Mouse (Mus musculus) cerebellum, adult (tissue): Measurements from ENCODE around the gene Pmepa1.

Source experiments
- ATAC-seq: cut with Nextera tagmentation; 2 replicates; pipeline ENCODE4 v1.9.2; 2017; ENCODE audit warnings: mild to moderate bottlenecking, moderate library complexity, mixed read lengths; ENCODE audit not compliant: insufficient number of reproducible peaks, low FRiP score, low TSS enrichment

The Pmepa1 gene

GRCm38 (mm10) chr2:173202924-173203689 is 73.2 kb downstream of the Pmepa1 start:
- ATAC-seq: no peak

GRCm38 (mm10) chr2:173194796-173195195 is 81.5 kb downstream of the Pmepa1 start:
- ATAC-seq: no peak

- ATAC-seq: no peak
Measured at GRCm38 (mm10) chr2:173187182-173187855, 89.0 kb downstream of the Pmepa1 start.

- peak; percentile 45; the same call in 1 of the 2 replicates for ATAC-seq
Measured at GRCm38 (mm10) chr2:173186047-173186943, 90.0 kb downstream of the Pmepa1 start.

- ATAC-seq: no peak
Measured at GRCm38 (mm10) chr2:173185282-173185681, 91.1 kb downstream of the Pmepa1 start.

GRCm38 (mm10) chr2:173184475-173185080 is 91.8 kb downstream of the Pmepa1 start:
- no peak for ATAC-seq

- no peak for ATAC-seq
Measured at GRCm38 (mm10) chr2:173183836-173184460, 92.4 kb downstream of the Pmepa1 start.

GRCm38 (mm10) chr2:173183311-173183710 is 93.0 kb downstream of the Pmepa1 start:
- no peak for ATAC-seq

- no peak for ATAC-seq
Measured at GRCm38 (mm10) chr2:173182796-173183195, 93.5 kb downstream of the Pmepa1 start.

- no peak for ATAC-seq
Measured at GRCm38 (mm10) chr2:173181901-173182300, 94.4 kb downstream of the Pmepa1 start.

- ATAC-seq: no peak
Measured at GRCm38 (mm10) chr2:173181486-173181885, 94.8 kb downstream of the Pmepa1 start.

GRCm38 (mm10) chr2:173180721-173181388 is 95.5 kb downstream of the Pmepa1 start:
- no peak for ATAC-seq

GRCm38 (mm10) chr2:173180026-173180425 is 96.3 kb downstream of the Pmepa1 start:
- no peak for ATAC-seq

GRCm38 (mm10) chr2:173179046-173179445 is 97.3 kb downstream of the Pmepa1 start:
- no peak for ATAC-seq

GRCm38 (mm10) chr2:173177951-173178350 is 98.4 kb downstream of the Pmepa1 start:
- ATAC-seq: no peak

GRCm38 (mm10) chr2:173177481-173177880 is 98.9 kb downstream of the Pmepa1 start:
- ATAC-seq: no peak

GRCm38 (mm10) chr2:173175703-173176102 is 100.6 kb downstream of the Pmepa1 start:
- ATAC-seq: no peak

- no peak for ATAC-seq
Measured at GRCm38 (mm10) chr2:173174569-173174968, 101.8 kb downstream of the Pmepa1 start.
